Mouse (Mus musculus) heart, postnatal 0 days (tissue): Measurements from ENCODE around the gene Gm37240.

Source experiments
- CTCF ChIP-seq: IDR thresholded peaks from 2 replicates; pipeline ENCODE4 v1.5.1; 2016; ENCODE audit warnings: antibody characterized with exemption, control low read depth, low read depth
- EP300 ChIP-seq: IDR thresholded peaks from 2 replicates; pipeline ENCODE4 v1.6.1; 2016; ENCODE audit warnings: antibody characterized with exemption, low read depth

DNA sequence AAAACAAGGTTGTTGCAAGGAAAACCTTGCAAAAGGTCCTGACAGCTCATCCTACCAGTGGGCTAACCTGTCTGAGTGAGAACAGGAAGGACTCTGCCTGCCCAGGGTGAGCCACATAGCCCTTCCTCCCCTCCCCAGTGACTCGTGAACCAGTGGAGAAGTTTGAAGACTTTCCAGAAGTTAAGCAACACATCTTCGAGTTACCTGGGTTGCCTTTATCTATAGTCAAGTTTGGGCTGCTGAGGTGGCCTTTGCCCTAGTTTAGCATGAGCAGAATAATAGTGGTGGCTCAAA, 252.2 kb downstream of the Gm37240 start:
- TF ChIP-seq CTCF (no peak), EP300 (no peak)
